Mouse (Mus musculus) midbrain, embryonic 13.5 days (tissue): ENCODE results near the gene Impg1. TPM values are rescaled to one million over a fixed set of nuclear protein-coding genes. Genes with fewer than 3 reads are reported as not detected.
A peak's percentile ranks its signal among the peaks of the same experiment; 100 is the strongest.

Source experiments
- ATAC-seq: fragments of 200-750 bp; cut with Nextera tagmentation; 2 replicates; pipeline ENCODE4 v1.8.0; 2017; ENCODE audit warnings: mild to moderate bottlenecking, moderate TSS enrichment, moderate library complexity
- H3K27ac ChIP-seq: fragments of 300-500 bp; sonication (generic); 2 replicates; pipeline ENCODE4 v1.5.1; 2015; ENCODE audit warnings: inconsistent platforms, mild to moderate bottlenecking, moderate library complexity
- H3K27me3 ChIP-seq: fragments of 300-500 bp; sonication (generic); 2 replicates; pipeline ENCODE4 v1.6.1; 2015; ENCODE audit warnings: mild to moderate bottlenecking, inconsistent platforms
- H3K36me3 ChIP-seq: fragments of 300-500 bp; sonication (generic); 2 replicates; pipeline ENCODE4 v1.6.1; 2015; ENCODE audit warnings: mild to moderate bottlenecking, inconsistent platforms
- H3K4me1 ChIP-seq: fragments of 300-500 bp; sonication (generic); replicated peaks from 2 replicates; pipeline ENCODE4 v1.6.1; 2015; ENCODE audit warnings: inconsistent platforms
- H3K4me2 ChIP-seq: fragments of 300-500 bp; sonication (generic); replicated peaks from 2 replicates; pipeline ENCODE4 v1.6.1; 2015; ENCODE audit warnings: moderate library complexity, mild to moderate bottlenecking, inconsistent platforms
- H3K4me3 ChIP-seq: fragments of 300-500 bp; sonication (generic); replicated peaks from 2 replicates; pipeline ENCODE4 v1.5.1; 2015; ENCODE audit warnings: mild to moderate bottlenecking, inconsistent platforms
- H3K9ac ChIP-seq: fragments of 300-500 bp; sonication (generic); replicated peaks from 2 replicates; pipeline ENCODE4 v1.6.1; 2015; ENCODE audit warnings: mild to moderate bottlenecking, inconsistent platforms
- H3K9me3 ChIP-seq: fragments of 300-500 bp; sonication (generic); 2 replicates; pipeline ENCODE4 v1.6.1; 2016; ENCODE audit warnings: mild to moderate bottlenecking, inconsistent platforms
- WGBS: fragments of 180-500 bp; shearing (Covaris S2); methylation state at CpG from one replicate; pipeline ENCODE4 v1.1.7; 2015; 5-methylcytosine and 5-hydroxymethylcytosine counted together
- polyA plus RNA-seq: library from polyadenylated mRNA; unstranded; fragments of >200 nt; fragmentation: Nextera tagmentation; extraction: Ambion mirVana; gene quantifications from 2 replicates; pipeline ENCODE4 v1.2.1, GENCODE M21; 2015

The Impg1 gene
- polyA plus RNA-seq, 1 experiment from 2014 or later, result not detected

GRCm38 (mm10) chr9:80382711-80383110, 82.6 kb downstream of the Impg1 start:
- Histone ChIP-seq H3K4me2 (no peak overlapping the region), H3K36me3 (no peaks in the 10 kb centered on the region), H3K9ac (no peak overlapping the region), H3K27ac (no peak overlapping the region), H3K4me3 (no peak overlapping the region), H3K9me3 (no peaks in the 10 kb centered on the region), H3K4me1 (no peaks in the 10 kb centered on the region), H3K27me3 (no peaks in the 10 kb centered on the region)
- no peak for ATAC-seq
- 87% methylated on average over 4 of the region's 4 CpGs for WGBS

GRCm38 (mm10) chr9:80380078-80380645, 85.1 kb downstream of the Impg1 start:
- H3K4me1 ChIP-seq, result no peaks in the 10 kb centered on the region
- no peak overlapping the region for H3K4me2 ChIP-seq
- no peaks in the 10 kb centered on the region for H3K27me3 ChIP-seq
- no peak overlapping the region for H3K4me3 ChIP-seq
- no peak overlapping the region for H3K27ac ChIP-seq
- H3K36me3 ChIP-seq, result no peaks in the 10 kb centered on the region
- no peaks in the 10 kb centered on the region for H3K9me3 ChIP-seq
- ATAC-seq, result no peak
- WGBS, result 82% methylated on average over 2 of the region's 2 CpGs
- H3K9ac ChIP-seq, result no peak overlapping the region

- Histone ChIP-seq H3K9ac (no peak overlapping the region), H3K4me3 (no peak overlapping the region), H3K27ac (no peak overlapping the region), H3K4me1 (no peaks in the 10 kb centered on the region), H3K27me3 (no peaks in the 10 kb centered on the region), H3K36me3 (no peaks in the 10 kb centered on the region), H3K9me3 (no peaks in the 10 kb centered on the region), H3K4me2 (no peak overlapping the region)
- 92% methylated on average over 1 of the region's 1 CpGs for WGBS
- ATAC-seq, result no peak
Observed at GRCm38 (mm10) chr9:80374100-80374499, 91.2 kb downstream of the Impg1 start.

GRCm38 (mm10) chr9:80373304-80373739, 92.0 kb downstream of the Impg1 start:
- ATAC-seq, result no peak
- Histone ChIP-seq H3K27me3 (no peaks in the 10 kb centered on the region), H3K4me1 (no peaks in the 10 kb centered on the region), H3K9ac (no peak overlapping the region), H3K4me2 (no peak overlapping the region), H3K27ac (no peak overlapping the region), H3K4me3 (no peak overlapping the region), H3K9me3 (no peaks in the 10 kb centered on the region), H3K36me3 (no peaks in the 10 kb centered on the region)
- 94% methylated on average over 5 of the region's 5 CpGs for WGBS

GRCm38 (mm10) chr9:80368636-80369035, 96.6 kb downstream of the Impg1 start:
- H3K9me3 ChIP-seq, result no peaks in the 10 kb centered on the region
- no peak overlapping the region for H3K27ac ChIP-seq
- no peaks in the 10 kb centered on the region for H3K27me3 ChIP-seq
- no peak overlapping the region for H3K4me3 ChIP-seq
- H3K36me3 ChIP-seq, result no peaks in the 10 kb centered on the region
- no peaks in the 10 kb centered on the region for H3K4me1 ChIP-seq
- no peak overlapping the region for H3K9ac ChIP-seq
- H3K4me2 ChIP-seq, result no peak overlapping the region
- WGBS, result 71% methylated on average over 2 of the region's 2 CpGs
- no peak for ATAC-seq

- Histone ChIP-seq H3K4me1 (no peaks in the 10 kb centered on the region), H3K9me3 (no peaks in the 10 kb centered on the region), H3K9ac (no peak overlapping the region), H3K27me3 (no peaks in the 10 kb centered on the region), H3K27ac (no peak overlapping the region), H3K4me2 (no peak overlapping the region), H3K36me3 (no peaks in the 10 kb centered on the region), H3K4me3 (no peak overlapping the region)
- 82% methylated on average over 2 of the region's 2 CpGs for WGBS
- ATAC-seq, result no peak
Observed at GRCm38 (mm10) chr9:80367520-80368204, 97.6 kb downstream of the Impg1 start.

GRCm38 (mm10) chr9:80360063-80360462, 105.2 kb downstream of the Impg1 start:
- no peak overlapping the region for H3K4me2 ChIP-seq
- no peak overlapping the region for H3K9ac ChIP-seq
- no peaks in the 10 kb centered on the region for H3K27me3 ChIP-seq
- ATAC-seq, result no peak
- H3K4me1 ChIP-seq, result no peaks in the 10 kb centered on the region
- no peak overlapping the region for H3K4me3 ChIP-seq
- no peaks in the 10 kb centered on the region for H3K36me3 ChIP-seq
- H3K27ac ChIP-seq, result no peak overlapping the region
- H3K9me3 ChIP-seq, result no peaks in the 10 kb centered on the region

- peak; percentile 89 for ATAC-seq
- Histone ChIP-seq H3K4me2 (peak overlapping the region; percentile 45), H3K27me3 (no peaks in the 10 kb centered on the region), H3K36me3 (no peaks in the 10 kb centered on the region), H3K4me1 (0 out of 2 replicates have a peak, but pooled peaks cover 10% of the 10 kb centered on the region), H3K9ac (no peak overlapping the region), H3K4me3 (0 out of 2 replicates have a peak overlapping the region, but pooled peaks have one; percentile 5), H3K9me3 (no peaks in the 10 kb centered on the region), H3K27ac (no peak overlapping the region)
- 13% methylated on average over 20 of the region's 20 CpGs for WGBS
Observed at GRCm38 (mm10) chr9:80351678-80352331, 113.5 kb downstream of the Impg1 start.

- ATAC-seq, result no peak
- Histone ChIP-seq H3K27me3 (no peaks in the 10 kb centered on the region), H3K9ac (no peak overlapping the region), H3K9me3 (no peaks in the 10 kb centered on the region), H3K36me3 (no peaks in the 10 kb centered on the region), H3K4me2 (peak overlapping the region; percentile 45), H3K4me1 (0 out of 2 replicates have a peak, but pooled peaks cover 10% of the 10 kb centered on the region), H3K27ac (no peak overlapping the region), H3K4me3 (0 out of 2 replicates have a peak overlapping the region, but pooled peaks have one; percentile 5)
- WGBS, result 42% methylated on average over 7 of the region's 7 CpGs
Observed at GRCm38 (mm10) chr9:80351295-80351677, 114.0 kb downstream of the Impg1 start.

GRCm38 (mm10) chr9:80344451-80345000, 120.8 kb downstream of the Impg1 start:
- Histone ChIP-seq H3K4me3 (no peak overlapping the region), H3K27ac (no peak overlapping the region), H3K4me1 (no peaks in the 10 kb centered on the region), H3K9me3 (no peaks in the 10 kb centered on the region), H3K4me2 (no peak overlapping the region), H3K27me3 (no peaks in the 10 kb centered on the region), H3K9ac (no peak overlapping the region), H3K36me3 (no peaks in the 10 kb centered on the region)
- no peak for ATAC-seq
- WGBS, result 98% methylated on average over 6 of the region's 6 CpGs

- H3K27ac ChIP-seq, result no peak overlapping the region
- H3K9ac ChIP-seq, result no peak overlapping the region
- no peaks in the 10 kb centered on the region for H3K9me3 ChIP-seq
- H3K36me3 ChIP-seq, result no peaks in the 10 kb centered on the region
- no peaks in the 10 kb centered on the region for H3K4me1 ChIP-seq
- H3K4me3 ChIP-seq, result no peak overlapping the region
- no peak for ATAC-seq
- no peaks in the 10 kb centered on the region for H3K27me3 ChIP-seq
- no peak overlapping the region for H3K4me2 ChIP-seq
- 90% methylated on average over 6 of the region's 6 CpGs for WGBS
Observed at GRCm38 (mm10) chr9:80342520-80342919, 122.8 kb downstream of the Impg1 start.

GRCm38 (mm10) chr9:80341756-80342155, 123.5 kb downstream of the Impg1 start:
- 96% methylated on average over 16 of the region's 16 CpGs for WGBS
- no peaks in the 10 kb centered on the region for H3K36me3 ChIP-seq
- ATAC-seq, result no peak

More at GRCm38 (mm10) chr9:80341756-80342155, 123.5 kb downstream of the Impg1 start:
- H3K27me3 ChIP-seq, result no peaks in the 10 kb centered on the region
- H3K9ac ChIP-seq, result no peak overlapping the region
- H3K9me3 ChIP-seq, result no peaks in the 10 kb centered on the region
- no peak overlapping the region for H3K4me3 ChIP-seq
- H3K4me1 ChIP-seq, result no peaks in the 10 kb centered on the region
- H3K4me2 ChIP-seq, result no peak overlapping the region
- no peak overlapping the region for H3K27ac ChIP-seq
